Mouse (Mus musculus): ENCODE results near the gene Spaca7.
"Not testable (repeated sequence)": the region's sequence is repeated elsewhere in the genome, so short reads cannot be mapped to it uniquely, and the experiment has no call there.

Gene Spaca7

DNA sequence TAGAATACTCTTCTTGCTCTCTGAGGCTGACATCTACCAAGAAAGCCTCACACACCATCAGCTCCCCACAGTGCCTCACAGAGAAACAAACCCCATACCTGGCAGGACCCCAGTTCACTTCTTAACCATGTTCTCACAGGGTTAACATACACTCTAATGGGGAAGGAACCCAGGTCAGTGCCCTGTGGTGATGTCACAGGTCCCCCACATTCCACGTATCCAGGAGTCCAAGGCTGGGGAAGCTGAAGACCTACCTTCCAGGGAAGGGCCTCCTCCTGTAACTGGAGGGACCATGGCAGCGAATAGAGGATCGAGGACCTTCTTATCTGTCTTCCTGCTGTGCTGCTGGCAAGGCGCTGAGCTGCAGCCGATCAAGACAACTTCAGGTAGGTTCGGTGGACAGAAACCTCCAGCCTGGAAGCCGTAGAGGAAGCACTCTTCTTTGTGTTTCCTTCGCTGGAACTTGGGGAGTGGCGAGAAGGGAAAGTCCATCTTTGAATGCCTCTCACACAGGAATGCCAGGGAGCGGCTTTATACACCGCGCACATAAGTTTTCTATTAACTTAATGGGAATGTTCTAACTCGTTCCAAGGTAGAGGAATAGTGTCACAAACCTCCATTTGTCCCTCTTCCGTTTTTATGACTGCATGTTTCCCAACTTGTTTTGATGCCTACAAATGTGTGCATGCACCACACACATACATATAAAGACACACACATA lies at the start of gene Spaca7:
Gene Spaca7 (plus strand): TSS at position 216 of the 721 bp plus-strand sequence.
- no peak for DNase-seq (ENCODE audit: low spot score)

- no peak for DNase-seq (ENCODE audit: low spot score)
Observed at GRCm38 (mm10) chr8:12524279-12524678, 48.5 kb upstream of the Spaca7 start.

DNA sequence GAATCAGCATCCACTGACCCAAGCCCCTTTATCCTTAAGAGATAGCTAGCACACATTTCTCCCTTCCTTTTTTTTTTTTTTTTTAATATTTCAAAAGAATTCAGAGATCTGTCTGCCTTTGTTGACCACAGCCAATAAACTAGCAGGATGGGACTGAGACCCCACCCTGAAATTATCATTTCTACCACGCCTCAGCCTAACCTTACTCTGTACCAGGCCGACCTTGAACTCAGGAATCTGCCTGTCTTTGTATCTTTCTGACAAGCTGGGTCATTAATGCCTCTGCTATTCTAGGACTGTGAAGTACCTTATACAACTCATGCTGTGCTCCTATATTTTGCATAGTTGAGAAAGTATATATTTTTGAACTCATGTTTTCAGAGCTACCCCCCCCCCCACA lies 44.2 kb upstream of the Spaca7 start:
- no peak for DNase-seq (ENCODE audit: low spot score)

- DNase-seq (ENCODE audit: low spot score) = no peak
Observed at GRCm38 (mm10) chr8:12535617-12536016, 37.2 kb upstream of the Spaca7 start.

DNA sequence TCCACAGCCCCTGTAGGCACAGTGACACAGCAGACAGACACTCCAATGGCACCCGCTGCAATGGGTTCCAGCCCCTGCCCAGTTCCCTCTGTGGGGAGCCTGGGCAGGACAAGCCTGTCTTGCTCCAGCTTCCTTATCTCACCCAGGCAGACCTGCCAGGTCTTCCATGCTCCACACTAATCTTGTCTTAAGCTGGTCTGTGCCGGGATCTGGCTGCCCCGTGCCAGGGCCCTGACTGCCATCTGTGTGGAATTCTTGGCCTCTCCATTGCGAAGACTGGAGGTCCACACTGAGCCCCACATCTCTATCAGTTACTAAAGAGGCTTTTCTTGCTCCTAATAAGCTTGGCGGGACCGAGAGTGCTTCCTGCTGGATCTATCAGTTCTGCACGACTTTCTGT lies 36.5 kb upstream of the Spaca7 start:
- no peak for DNase-seq (ENCODE audit: low spot score)

- DNase-seq (ENCODE audit: low spot score) = no peak
Observed at GRCm38 (mm10) chr8:12545236-12545635, 27.6 kb upstream of the Spaca7 start.

GRCm38 (mm10) chr8:12545671-12546070 lies 27.2 kb upstream of the Spaca7 start:
- DNase-seq (ENCODE audit: low spot score) = no peak

DNA sequence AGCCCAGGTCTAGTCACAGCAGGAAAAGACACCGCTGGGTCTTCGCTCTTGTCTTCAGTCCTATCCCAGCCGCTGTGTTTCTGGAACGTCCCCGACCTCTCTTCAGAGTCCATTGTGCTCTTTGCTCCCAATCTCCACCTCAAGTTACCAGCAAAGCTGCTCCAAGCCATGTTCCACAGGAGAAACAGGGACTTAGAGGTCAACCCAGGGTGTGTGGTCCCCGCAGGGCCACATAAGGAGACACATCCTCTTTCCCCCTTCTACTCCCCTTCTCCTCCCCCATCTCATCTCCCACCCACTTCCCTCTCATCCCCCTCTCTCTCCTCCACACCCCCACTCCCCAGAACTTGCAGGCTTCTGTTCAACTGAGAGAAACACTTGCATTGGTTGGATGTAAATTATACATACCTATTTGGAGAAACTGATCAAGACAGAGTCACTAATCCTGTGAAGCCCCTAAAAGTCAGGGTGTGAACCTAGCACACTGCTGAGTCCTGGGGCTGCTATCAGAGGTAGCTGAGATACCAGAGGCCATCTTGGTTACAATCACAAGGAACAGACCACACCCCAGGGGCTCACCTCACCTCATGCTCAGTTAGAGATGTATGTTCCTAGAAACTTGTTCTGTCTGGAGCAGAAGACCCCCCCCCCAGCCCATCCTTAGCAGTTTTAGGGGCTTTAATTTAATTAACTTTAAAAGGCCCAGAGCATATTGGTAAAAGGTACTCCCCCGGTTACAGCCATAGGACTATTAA lies 25.2 kb upstream of the Spaca7 start:
- no peak for DNase-seq (ENCODE audit: low spot score)

DNA sequence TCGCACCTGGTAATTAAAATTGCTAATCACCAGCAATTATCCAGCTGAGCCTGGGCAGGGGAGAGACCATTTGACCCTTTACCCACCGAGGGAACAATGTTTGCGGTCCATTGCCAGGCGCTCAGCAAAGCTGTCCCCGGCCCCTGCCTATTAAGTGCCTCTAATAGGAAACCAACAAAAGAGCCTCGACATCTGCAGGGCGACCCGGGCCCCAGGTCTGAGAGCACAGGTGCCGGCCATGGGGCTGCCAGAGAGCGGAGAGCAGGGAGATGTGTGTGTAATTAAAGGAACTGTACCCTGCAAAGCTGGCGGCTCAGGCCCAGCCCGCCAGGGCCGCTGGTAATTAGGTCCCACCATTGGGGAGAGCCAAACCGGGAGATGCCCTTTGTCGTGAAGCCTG lies 24.6 kb upstream of the Spaca7 start:
- no peak for DNase-seq (ENCODE audit: low spot score)

DNA sequence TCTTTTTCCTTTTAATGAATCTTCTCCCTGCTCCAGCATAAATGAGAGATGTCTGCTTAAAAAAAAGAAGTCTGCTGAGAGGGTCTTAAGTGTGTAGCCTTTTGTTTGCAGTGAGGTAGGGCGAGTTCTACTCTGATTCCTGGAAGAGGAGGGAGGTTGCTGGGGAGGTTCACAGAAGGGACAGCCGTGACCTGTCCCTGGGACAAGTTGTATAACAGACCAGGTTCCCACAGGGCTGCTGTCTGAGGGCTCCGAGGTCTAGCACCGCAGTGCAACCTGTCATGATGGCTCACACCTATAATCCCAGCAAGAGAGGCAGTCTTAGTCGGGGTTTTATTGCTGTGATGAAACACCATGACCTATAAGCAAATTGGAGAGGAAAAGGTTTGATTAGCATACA lies 24.1 kb upstream of the Spaca7 start:
- no peak for DNase-seq (ENCODE audit: low spot score)

- no peak for DNase-seq (ENCODE audit: low spot score)
Observed at GRCm38 (mm10) chr8:12555515-12556145, 17.2 kb upstream of the Spaca7 start.

- DNase-seq (ENCODE audit: low spot score) = no peak
Observed at GRCm38 (mm10) chr8:12558786-12559185, 14.0 kb upstream of the Spaca7 start.

GRCm38 (mm10) chr8:12561403-12561960 lies 11.3 kb upstream of the Spaca7 start:
- peak; percentile 69 for DNase-seq (ENCODE audit: low spot score)

DNA sequence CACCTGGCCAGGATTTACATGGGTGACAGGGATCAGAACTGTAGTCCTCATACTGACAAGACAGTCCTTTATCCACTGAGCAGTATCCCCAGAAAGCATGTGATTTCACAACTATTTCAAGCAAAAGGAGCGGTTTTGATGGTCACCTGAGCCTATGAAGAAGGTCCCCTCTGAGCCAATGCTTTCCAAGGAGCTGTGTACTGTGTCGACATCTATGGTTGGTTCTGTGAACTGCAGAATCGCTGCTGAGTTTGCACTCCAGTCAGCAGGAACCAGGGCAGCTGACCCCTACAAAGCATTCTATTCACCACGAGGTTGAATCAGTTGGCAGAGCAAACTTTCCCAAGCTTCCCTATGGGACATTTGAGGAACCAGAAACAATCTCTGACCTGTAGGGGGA lies 8.5 kb upstream of the Spaca7 start:
- DNase-seq (ENCODE audit: low spot score) = no peak

GRCm38 (mm10) chr8:12565488-12565887 lies 7.3 kb upstream of the Spaca7 start:
- no peak for DNase-seq (ENCODE audit: low spot score)

DNA sequence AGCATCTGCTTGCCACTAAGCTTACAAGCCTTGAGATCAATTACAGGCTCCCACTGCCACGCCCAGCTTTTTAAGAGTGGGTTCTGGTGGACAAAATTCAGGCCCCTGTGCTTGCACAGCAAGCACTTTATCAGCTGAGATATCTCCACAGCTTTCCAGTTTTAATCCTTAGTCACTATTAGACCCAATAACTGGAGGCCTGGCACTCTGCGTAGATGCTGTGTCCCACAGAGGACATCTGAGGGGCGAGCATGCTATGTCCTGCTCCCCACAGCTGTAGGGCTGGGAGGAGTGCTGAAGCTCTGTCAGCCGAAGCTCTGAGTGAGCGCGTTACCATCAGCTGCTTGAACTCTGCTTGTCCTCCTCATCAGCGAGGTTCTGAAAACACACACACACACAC lies 6.3 kb upstream of the Spaca7 start:
- no peak for DNase-seq (ENCODE audit: low spot score)

GRCm38 (mm10) chr8:12576003-12576402 lies 3.2 kb downstream of the Spaca7 start:
- DNase-seq (ENCODE audit: low spot score) = no peak

DNA sequence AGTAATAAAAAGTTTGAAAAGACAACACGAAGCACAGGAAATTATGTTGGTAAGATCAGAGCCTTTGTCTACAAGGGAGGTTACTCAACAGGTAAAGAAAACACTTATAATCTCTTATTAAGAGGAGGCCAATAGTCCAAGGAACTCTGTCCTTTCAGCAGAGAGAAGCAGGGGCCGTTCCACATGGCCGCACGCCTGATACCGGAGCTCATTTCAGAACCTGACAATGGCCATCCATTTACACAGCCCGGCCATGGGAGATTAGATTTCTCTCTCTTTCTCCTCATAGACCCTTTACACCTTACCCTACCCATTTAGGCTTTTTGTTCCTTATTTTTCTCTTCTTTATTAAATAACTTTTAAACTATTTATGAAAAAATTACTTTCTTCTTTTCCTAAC lies 3.9 kb downstream of the Spaca7 start:
- no peak for DNase-seq (ENCODE audit: low spot score)

DNA sequence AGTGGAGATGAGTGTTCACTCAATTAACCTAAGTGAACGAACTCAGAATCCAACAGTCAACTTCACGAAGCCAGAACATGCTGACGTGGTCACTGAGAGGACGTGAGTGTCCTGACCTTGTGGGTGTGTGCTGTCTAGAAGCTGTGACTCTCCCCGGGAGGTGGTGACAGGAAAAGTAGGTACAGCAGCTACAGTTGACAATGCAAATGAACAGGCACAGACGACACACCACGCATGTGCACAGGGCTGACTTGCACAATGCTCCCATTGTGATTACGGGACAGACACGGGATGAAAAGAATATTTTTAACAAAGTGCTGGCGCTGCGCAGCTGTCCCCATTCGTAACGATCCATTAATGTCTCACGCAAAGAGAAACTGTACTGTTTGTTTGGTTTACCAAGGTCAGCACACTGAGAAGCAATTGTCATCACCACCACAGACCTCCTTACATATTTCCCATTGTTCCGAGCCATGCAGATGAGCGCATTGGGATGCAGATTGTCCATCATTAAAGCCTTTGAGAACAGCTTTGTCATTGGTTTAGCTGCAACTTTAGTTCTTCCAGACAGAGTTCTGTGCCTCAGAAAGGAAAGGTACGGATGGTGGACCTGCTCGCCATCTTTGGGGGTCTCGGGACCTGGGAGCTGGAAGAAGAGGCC lies 6.6 kb downstream of the Spaca7 start:
- not testable (repeated sequence) for DNase-seq (ENCODE audit: low spot score)

- no peak for DNase-seq (ENCODE audit: low spot score)
Observed at GRCm38 (mm10) chr8:12583785-12584184, 11.0 kb downstream of the Spaca7 start.

- DNase-seq (ENCODE audit: low spot score) = peak; percentile 78
Observed at GRCm38 (mm10) chr8:12607223-12607622, 34.4 kb downstream of the Spaca7 start.

DNA sequence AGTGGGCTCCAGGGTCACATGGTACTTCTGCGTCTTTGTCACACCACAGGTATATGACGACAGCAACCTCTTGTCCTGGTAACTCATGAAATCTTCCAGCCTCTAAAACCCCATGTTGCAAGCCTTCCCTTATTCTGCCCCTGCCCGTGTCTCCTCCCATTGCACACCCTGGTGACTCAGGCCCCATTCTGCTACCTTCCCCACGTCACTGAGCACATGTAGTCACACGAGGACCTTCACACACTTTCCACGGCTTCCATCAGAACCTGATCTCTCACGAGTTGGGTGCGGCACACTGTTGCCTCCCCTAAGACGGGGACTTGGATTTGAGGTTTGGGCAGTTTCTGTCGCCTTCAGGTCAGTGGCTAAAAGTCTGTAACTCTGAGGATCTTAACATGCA lies 36.0 kb downstream of the Spaca7 start:
- no peak for DNase-seq (ENCODE audit: low spot score)
